Mouse (Mus musculus) MEL (cell line): ENCODE results near the gene Tsen15. TPM values are rescaled to one million over a fixed set of nuclear protein-coding genes. Genes with fewer than 3 reads are reported as not detected.

Source experiments
- DNase-seq: peaks from one replicate; pipeline ENCODE4 v3.0.0; 2011; ENCODE audit warnings: low read depth, low spot score
- H3K27ac ChIP-seq: 2 replicates; pipeline ENCODE4 v1.5.1; 2012; ENCODE audit warnings: low read depth, mild to moderate bottlenecking, control low read depth, low read length, moderate library complexity; ENCODE audit not compliant: control insufficient read depth
- H3K27me3 ChIP-seq, 2 experiments: fragments of 150-350 bp in 1 of 2; sonication (generic) in 1 of 2; 2 replicates each; pipeline ENCODE4 v1.6.1; 2012; ENCODE audit warnings: low read length in 2 of 2, mild to moderate bottlenecking in 2 of 2, improper control_type of control experiment in 1 of 2, moderate library complexity in 1 of 2; ENCODE audit not compliant: insufficient read depth in 2 of 2, control insufficient read depth in 1 of 2
- H3K36me3 ChIP-seq, 2 experiments: 2 replicates each; pipeline ENCODE4 v1.6.1; 2012 to 2014; ENCODE audit warnings: low read length in 2 of 2, improper control_type of control experiment in 1 of 2, inconsistent platforms in 1 of 2, mild to moderate bottlenecking in 1 of 2; ENCODE audit not compliant: insufficient read depth in 2 of 2, control insufficient read depth in 1 of 2
- H3K4me1 ChIP-seq, 2 experiments: fragments of 150-350 bp in 1 of 2; sonication (generic) in 1 of 2; 2 replicates each; pipeline ENCODE4 v1.6.1; 2012; ENCODE audit warnings: low read length in 2 of 2, improper control_type of control experiment in 1 of 2, mild to moderate bottlenecking in 1 of 2; ENCODE audit not compliant: insufficient read depth in 2 of 2, control insufficient read depth in 1 of 2
- H3K4me3 ChIP-seq, 2 experiments: fragments of 150-350 bp in 1 of 2; sonication (generic) in 1 of 2; 2 replicates each; pipeline ENCODE4 v1.5.1; 2012; ENCODE audit warnings: low read depth in 2 of 2, low read length in 2 of 2, mild to moderate bottlenecking in 2 of 2, moderate library complexity in 2 of 2, control low read depth in 1 of 2, improper control_type of control experiment in 1 of 2; ENCODE audit not compliant: control insufficient read depth in 1 of 2, insufficient read depth in 1 of 2
- H3K79me2 ChIP-seq: 2 replicates; pipeline ENCODE4 v1.6.1; 2012; ENCODE audit warnings: mild to moderate bottlenecking, low read length, moderate library complexity; ENCODE audit not compliant: control insufficient read depth, poor library complexity, insufficient read depth
- H3K9ac ChIP-seq: 2 replicates; pipeline ENCODE4 v1.6.1; 2012; ENCODE audit warnings: low read depth, mild to moderate bottlenecking, control low read depth, low read length, moderate library complexity; ENCODE audit not compliant: control insufficient read depth, poor library complexity, severe bottlenecking
- H3K9me3 ChIP-seq: fragments of 150-350 bp; sonication (generic); replicated peaks from 2 replicates; pipeline ENCODE4 v1.6.1; 2012; ENCODE audit warnings: mild to moderate bottlenecking, low read length, improper control_type of control experiment, moderate library complexity; ENCODE audit not compliant: insufficient read depth
- BHLHE40 ChIP-seq: IDR thresholded peaks from 2 replicates; pipeline ENCODE4 v1.6.1; 2012; ENCODE audit warnings: low read depth, mild to moderate bottlenecking, inconsistent platforms, low read length, improper control_type of control experiment, borderline replicate concordance
- CHD1 ChIP-seq: IDR thresholded peaks from 2 replicates; pipeline ENCODE4 v1.6.1; 2012; ENCODE audit warnings: low read depth, mild to moderate bottlenecking, inconsistent platforms, low read length, improper control_type of control experiment
- CHD2 ChIP-seq: IDR thresholded peaks from 2 replicates; pipeline ENCODE4 v1.6.1; 2011; ENCODE audit warnings: low read length, improper control_type of control experiment
- CTCF ChIP-seq, 3 experiments: IDR thresholded peaks in 2 of 3; conservative IDR thresholded peaks in 1 of 3; 2 replicates each; pipeline ENCODE4 v1.5.1; 2011 to 2012; ENCODE audit warnings: low read length in 3 of 3, low read depth in 2 of 3, mild to moderate bottlenecking in 2 of 3, improper control_type of control experiment in 1 of 3, inconsistent platforms in 1 of 3, mixed read lengths in 1 of 3, moderate library complexity in 1 of 3; ENCODE audit not compliant: control insufficient read depth in 1 of 3, insufficient read depth in 1 of 3, poor library complexity in 1 of 3, severe bottlenecking in 1 of 3
- ELF1 ChIP-seq: IDR thresholded peaks from 2 replicates; pipeline ENCODE4 v1.6.1; 2014; ENCODE audit warnings: low read depth, mild to moderate bottlenecking, inconsistent platforms, low read length, improper control_type of control experiment, moderate library complexity
- GABPA ChIP-seq: IDR thresholded peaks from 2 replicates; pipeline ENCODE4 v1.6.1; 2012; ENCODE audit warnings: low read depth, mild to moderate bottlenecking, inconsistent platforms, low read length, improper control_type of control experiment, moderate library complexity
- JUND ChIP-seq: IDR thresholded peaks from 2 replicates; pipeline ENCODE4 v1.6.1; 2011; ENCODE audit warnings: low read depth, mild to moderate bottlenecking, improper control_type of control experiment, low read length
- KAT2A ChIP-seq: conservative IDR thresholded peaks from 2 replicates; pipeline ENCODE4 v1.6.1; 2012; ENCODE audit warnings: low read depth, low read length, improper control_type of control experiment, inconsistent platforms
- MAFK ChIP-seq: IDR thresholded peaks from 2 replicates; pipeline ENCODE4 v1.6.1; 2011; ENCODE audit warnings: low read depth, mild to moderate bottlenecking, low read length, improper control_type of control experiment, borderline replicate concordance
- MYC ChIP-seq: IDR thresholded peaks from 2 replicates; pipeline ENCODE4 v1.6.1; 2011; ENCODE audit warnings: low read depth, mild to moderate bottlenecking, low read length, improper control_type of control experiment, moderate library complexity
- NELFE ChIP-seq: IDR thresholded peaks from 2 replicates; pipeline ENCODE4 v1.6.1; 2011; ENCODE audit warnings: low read depth, low read length, improper control_type of control experiment
- NRF1 ChIP-seq: IDR thresholded peaks from 2 replicates; pipeline ENCODE4 v1.6.1; 2014; ENCODE audit warnings: low read depth, mild to moderate bottlenecking, inconsistent platforms, low read length, improper control_type of control experiment, moderate library complexity; ENCODE audit not compliant: poor library complexity, insufficient read depth, severe bottlenecking
- POLR2AphosphoS2 ChIP-seq: IDR thresholded peaks from 2 replicates; pipeline ENCODE4 v1.6.1; 2011; ENCODE audit warnings: low read length, improper control_type of control experiment
- RAD21 ChIP-seq: IDR thresholded peaks from 2 replicates; pipeline ENCODE4 v1.6.1; 2011; ENCODE audit warnings: mild to moderate bottlenecking, low read depth, low read length, improper control_type of control experiment
- SMC3 ChIP-seq: IDR thresholded peaks from 2 replicates; pipeline ENCODE4 v1.6.1; 2011; ENCODE audit warnings: low read depth, low read length, improper control_type of control experiment
- TCF12 ChIP-seq: IDR thresholded peaks from 2 replicates; pipeline ENCODE4 v1.6.1; 2014; ENCODE audit warnings: low read depth, mild to moderate bottlenecking, inconsistent platforms, low read length, improper control_type of control experiment, moderate library complexity
- ZC3H11A ChIP-seq: IDR thresholded peaks from 2 replicates; pipeline ENCODE4 v1.6.1; 2012; ENCODE audit warnings: low read depth, mild to moderate bottlenecking, inconsistent platforms, low read length, improper control_type of control experiment
- ZNF384 ChIP-seq: IDR thresholded peaks from 2 replicates; pipeline ENCODE4 v1.6.1; 2012; ENCODE audit warnings: low read depth, mild to moderate bottlenecking, inconsistent platforms, low read length, improper control_type of control experiment
- polyA plus RNA-seq, 2 experiments: library from polyadenylated mRNA; stranded (reverse) in 1 of 2; unstranded in 1 of 2; fragments of >175 nt in 1 of 2; fragments of >200 nt in 1 of 2; gene quantifications; 2 replicates each; pipeline versions ENCODE4 v1.2.1 to v1.2.4; 2012; ENCODE audit warnings: low replicate concordance in 2 of 2, low read depth in 1 of 2; ENCODE audit not compliant: insufficient read length in 2 of 2, insufficient read depth in 1 of 2, missing spikeins in 1 of 2
- total RNA-seq: library from RNA; depleted of rRNA; stranded (reverse); fragments of 300-350 nt; gene quantifications from 2 replicates; pipeline ENCODE4 v1.2.3, GENCODE M21; 2012

Gene Tsen15
- total and polyA plus RNA-seq, 3 experiments = 66.8 to 194 (median 68.3) TPM

- no peaks in the 10 kb centered on the region for H3K27me3 ChIP-seq
- no peaks in the 10 kb centered on the region for H3K4me1 ChIP-seq
- no peak overlapping the region for H3K4me3 ChIP-seq
- H3K27ac ChIP-seq = no peak overlapping the region
- no peak overlapping the region for H3K9ac ChIP-seq
- peaks cover 0 to 12% of the 10 kb centered on the region in 2 experiments; a peak in 2 of 4 replicates for H3K36me3 ChIP-seq
- no peaks in the 10 kb centered on the region for H3K79me2 ChIP-seq
- peak; percentile 60 for DNase-seq
- no peaks in the 10 kb centered on the region for H3K9me3 ChIP-seq
- TF ChIP-seq RAD21 (peak; percentile 59), SMC3 (peak; percentile 52), CTCF (IDR thresholded peaks at IDR 0.05 in 2 of 3, conservative IDR thresholded peaks at IDR 0.05 in 1 of 3; ENCODE audit: control insufficient read depth in 1 of 3, insufficient read depth in 1 of 3, low read depth in 2 of 3, low read length in 3 of 3, poor library complexity in 1 of 3, severe bottlenecking in 1 of 3) (peak; percentile 35 to 61 (median 60)), NELFE (no peak), POLR2AphosphoS2 (peak; percentile 33)
Measured at GRCm38 (mm10) chr1:152369139-152369538, 17.3 kb downstream of the Tsen15 start.

- no peaks in the 10 kb centered on the region for H3K4me1 ChIP-seq
- no peak for DNase-seq
- no peak overlapping the region for H3K9ac ChIP-seq
- TF ChIP-seq KAT2A (no peak), CHD2 (no peak), JUND (no peak), GABPA (no peak), NRF1 (no peak), ELF1 (no peak), TCF12 (no peak), MYC (no peak), MAFK (no peak), ZC3H11A (no peak), ZNF384 (no peak), BHLHE40 (no peak), CHD1 (no peak)
- no peaks in the 10 kb centered on the region for H3K79me2 ChIP-seq
- no peaks in the 10 kb centered on the region for H3K27me3 ChIP-seq
- no peak overlapping the region for H3K4me3 ChIP-seq
- H3K9me3 ChIP-seq = no peaks in the 10 kb centered on the region
- H3K36me3 ChIP-seq = peaks cover 0 to 12% of the 10 kb centered on the region in 2 experiments; a peak in 2 of 4 replicates
- H3K27ac ChIP-seq = no peak overlapping the region
Measured at GRCm38 (mm10) chr1:152368311-152369088, 18.0 kb downstream of the Tsen15 start.
